Mouse (Mus musculus): Measurements from ENCODE around the gene Nme4.

The Nme4 gene

DNA sequence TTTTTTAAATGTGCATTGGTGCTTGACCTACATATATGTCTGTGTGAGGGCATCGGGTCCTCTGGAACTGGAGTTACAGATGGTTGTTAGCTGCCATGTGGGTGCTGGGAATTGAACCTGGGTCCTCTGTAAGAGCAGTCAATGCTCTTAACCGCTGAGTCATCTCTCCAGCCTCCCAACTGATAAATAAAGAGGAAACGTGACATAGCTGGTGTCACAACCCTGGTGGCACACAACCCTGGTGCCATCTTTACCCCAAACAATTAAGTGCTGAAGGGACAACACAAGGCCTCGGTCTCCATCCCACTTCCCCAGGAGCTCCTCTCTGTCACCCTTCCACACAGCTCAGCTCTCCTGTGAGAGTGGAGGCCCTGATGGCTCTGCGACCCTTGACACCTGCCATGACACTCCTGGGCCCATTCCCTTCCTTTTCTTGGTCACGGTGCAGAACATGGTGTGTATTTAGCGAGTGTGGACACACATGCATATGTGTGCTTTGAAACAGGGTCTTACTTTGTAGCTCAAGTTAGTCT is 28.8 kb downstream of the Nme4 start:
- no peak for DNase-seq (ENCODE audit: low read depth, low spot score)

DNA sequence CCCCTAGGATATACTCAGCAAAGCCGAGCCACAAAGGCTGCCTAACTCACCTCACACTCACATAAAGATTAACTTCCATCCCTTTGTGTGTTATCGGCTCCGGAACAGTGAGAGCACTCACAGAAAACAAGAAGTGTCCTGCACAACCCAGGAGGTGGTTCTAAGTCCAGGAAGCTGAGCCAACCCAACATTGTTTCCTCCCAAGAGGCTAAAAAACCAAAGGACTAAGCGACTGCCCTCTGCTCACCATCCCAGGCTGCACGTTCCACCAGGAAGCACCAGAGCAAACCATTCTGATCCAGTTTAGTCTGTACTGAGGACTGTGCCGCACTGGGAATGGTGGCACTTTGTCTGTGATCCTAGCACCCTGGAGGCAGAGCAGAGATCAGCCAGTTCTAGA is 30.5 kb downstream of the Nme4 start:
- DNase-seq (ENCODE audit: low read depth, low spot score): no peak

DNA sequence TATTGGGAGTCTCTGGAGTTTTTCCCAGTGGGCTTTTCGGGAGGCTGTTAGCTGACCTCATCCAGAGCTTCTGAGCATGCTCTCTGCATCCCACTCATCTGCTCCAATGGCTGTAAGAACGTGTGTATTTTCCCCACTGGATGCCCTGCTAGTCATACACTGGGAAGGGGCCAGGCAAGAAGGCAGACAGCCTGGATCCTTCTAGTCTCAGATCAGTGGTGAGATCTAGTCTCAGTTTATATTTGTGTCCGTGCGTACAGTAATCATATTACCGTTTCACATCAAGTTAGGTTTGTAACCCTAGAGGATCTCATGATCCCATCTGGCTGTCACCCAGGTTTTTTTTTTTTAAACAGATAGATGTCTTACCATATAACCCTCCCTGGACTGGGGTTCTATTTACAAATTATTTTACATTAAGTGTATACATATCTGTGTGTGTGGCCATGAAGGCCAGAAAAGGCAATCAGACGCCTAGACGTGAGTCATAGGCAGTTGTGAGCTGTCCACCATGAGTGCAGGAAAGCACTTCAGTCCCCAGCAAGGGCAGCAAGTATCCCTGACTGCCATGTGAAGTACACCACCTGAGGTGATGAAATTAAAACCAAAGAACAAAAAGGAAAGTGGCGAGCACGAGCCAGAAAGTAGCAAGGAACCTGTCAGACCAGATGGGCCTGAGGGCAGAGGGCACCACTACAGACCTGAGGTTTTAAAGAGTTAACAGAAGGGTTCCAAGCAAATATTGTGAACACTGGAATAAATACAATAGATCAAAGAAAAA is 37.4 kb downstream of the Nme4 start:
- DNase-seq (ENCODE audit: low read depth, low spot score): no peak

DNA sequence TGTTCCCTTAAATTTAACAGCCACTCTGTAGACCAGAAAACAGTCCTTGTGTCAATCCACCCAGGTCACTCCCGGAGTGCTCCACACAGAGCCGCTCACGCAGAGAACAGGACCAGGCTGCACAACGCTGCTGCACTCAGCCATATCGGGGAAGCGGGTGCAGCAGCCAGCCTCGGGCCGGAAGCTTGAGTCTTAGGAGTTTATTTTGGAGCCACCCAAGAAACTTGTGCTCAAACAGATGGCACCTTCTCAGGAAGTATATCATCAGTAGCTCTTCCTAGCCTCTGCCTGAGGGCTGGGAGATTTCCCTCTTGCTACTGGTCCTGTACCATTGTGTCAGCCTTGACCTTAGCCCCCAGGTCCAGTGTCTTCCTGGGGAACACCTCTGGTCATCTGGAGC is 38.1 kb downstream of the Nme4 start:
- no peak for DNase-seq (ENCODE audit: low read depth, low spot score)

DNA sequence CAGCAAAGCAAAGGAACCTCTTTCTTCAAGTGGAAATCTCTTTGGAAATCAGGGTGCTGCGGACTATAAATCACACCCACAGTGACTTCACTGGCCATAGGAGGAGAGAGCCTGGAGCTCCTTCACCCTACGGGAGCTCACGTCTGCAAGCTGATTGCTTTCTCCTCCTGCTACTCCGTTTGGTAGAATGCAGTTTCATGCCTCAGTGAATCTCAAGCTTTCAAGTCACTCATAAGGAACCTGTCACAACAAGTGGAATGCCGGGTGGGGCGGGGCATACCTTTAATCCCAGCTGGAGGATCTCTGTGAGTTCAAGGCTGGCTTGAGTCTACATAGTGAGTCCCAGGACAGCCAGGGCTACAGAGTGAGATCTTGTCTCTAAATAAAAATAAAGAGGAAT is 40.2 kb downstream of the Nme4 start:
- no peak for DNase-seq (ENCODE audit: low read depth, low spot score)

DNA sequence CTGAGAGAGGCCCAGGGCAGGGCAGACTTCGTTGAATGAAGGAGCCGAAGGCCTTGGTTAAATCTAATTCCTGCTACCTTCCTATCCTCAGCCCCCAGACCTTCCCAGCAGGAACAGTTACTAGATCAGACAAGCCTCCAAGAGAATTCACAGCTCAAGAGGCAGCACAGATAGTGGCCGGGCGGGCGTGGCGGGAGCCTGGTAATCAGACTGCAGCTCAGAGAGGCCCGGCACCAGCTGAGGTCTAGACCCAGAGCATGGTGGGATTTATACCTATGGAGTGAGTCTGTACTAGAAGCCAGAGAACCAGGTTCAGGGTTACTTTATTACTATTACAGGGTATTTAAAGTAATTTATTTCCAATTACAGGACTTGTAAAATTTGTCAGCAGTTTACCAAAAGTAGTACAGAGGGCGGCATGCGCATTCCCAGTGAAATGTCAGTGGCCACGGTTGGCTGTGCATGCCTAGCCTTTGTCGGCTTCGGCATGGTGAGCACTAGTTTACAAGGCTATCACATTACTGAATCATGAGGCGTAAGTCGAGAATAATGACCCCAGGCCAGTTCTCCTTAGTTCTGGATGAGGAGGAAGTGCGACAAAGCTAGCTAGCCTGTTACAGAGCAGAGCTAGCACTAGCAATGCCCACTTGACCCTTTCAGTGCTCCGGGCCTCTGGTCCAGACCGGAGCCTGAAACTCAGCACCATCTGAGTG is 41.1 kb downstream of the Nme4 start:
- no peak for DNase-seq (ENCODE audit: low read depth, low spot score)

DNA sequence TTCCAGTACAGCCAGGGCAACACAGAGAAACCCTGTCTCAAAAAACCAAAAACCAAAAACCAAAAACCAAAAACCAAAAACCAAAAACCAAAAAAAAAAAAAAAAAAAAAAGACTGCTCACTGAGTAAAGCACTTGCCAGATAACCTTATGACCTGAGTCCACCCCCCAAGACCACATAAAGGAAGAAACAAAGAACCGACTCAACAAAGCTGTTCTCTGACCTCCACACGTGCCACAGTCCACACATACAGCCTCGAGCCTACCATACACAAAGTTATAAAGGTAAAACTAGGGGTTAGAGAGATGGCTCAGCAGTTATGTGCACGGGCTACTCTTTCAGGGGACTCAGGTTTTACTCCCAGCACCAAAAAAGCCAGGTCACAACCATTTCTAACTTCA is 42.7 kb downstream of the Nme4 start:
- no peak for DNase-seq (ENCODE audit: low read depth, low spot score)

DNA sequence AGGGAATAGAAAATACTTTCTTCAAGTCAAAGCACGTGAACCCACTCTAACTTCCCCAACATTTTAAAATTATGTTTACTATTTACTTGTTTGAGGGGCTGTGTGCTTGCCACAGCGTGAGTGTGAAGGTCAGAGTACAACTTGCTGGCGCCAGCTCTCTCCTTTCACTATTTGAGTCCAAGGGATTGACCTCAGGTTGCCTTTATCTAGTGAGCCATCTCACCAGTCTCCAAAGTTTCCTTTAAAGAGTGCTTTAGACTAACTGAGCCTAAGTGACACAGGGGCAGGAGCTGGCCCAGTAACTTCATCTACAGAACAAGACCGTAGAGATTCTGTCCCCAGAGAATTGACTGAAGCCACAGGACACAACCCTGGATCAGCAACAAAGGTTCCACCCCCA is 43.3 kb downstream of the Nme4 start:
- DNase-seq (ENCODE audit: low read depth, low spot score): no peak

DNA sequence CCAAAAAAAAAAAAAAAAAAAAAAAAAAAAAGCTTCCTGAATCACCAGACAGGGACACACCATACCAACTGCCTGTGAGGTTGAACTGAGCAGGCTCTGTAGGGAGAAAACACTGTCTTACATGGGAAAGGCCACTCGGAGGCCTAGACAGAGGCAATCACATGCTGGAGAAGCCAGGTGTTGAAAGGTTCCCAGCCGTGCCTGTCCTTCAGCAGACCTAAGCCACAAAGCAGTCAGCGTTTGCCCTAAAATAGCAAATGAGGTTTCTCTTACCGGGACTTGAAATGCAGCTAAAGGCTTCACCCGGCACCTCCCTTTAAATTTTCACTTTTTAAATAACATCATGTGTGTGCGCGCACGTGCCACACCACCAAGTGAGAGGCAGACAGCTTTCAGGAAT is 47.3 kb downstream of the Nme4 start:
- no peak for DNase-seq (ENCODE audit: low read depth, low spot score)

DNA sequence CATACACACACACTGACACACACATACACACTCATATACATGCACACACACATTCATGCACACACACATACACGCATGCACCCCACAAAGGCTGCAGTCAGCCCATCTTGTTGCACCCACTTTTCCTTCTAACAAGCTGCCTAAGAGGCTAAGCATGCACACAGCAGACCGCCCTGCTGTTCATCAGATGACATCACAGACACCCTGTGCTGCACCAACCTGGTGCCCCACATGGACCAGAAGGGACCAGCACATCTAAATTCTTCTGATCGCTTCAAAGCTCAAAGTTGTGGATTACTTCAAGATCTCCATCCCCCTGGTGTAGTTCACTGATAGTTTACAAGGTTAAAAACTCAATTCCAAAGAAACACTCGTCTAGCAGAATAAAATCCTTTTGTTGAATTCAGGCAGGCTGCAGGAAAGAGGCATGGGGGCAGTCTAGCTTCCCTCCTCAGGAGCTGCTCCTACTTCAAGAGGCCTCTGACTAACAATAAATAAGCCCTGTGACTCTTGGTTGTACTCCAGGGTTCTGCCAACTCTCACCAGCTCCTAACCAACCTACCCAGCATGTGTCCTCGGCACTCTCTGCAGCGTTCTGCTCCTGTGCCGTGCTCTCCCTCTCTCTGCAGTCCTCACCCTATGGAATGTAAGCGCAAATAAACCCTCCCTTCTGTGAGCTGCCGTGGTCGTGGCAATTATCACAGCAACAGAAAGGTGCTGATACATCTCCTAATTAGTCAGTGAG is 49.0 kb downstream of the Nme4 start:
- DNase-seq (ENCODE audit: low read depth, low spot score): no peak

DNA sequence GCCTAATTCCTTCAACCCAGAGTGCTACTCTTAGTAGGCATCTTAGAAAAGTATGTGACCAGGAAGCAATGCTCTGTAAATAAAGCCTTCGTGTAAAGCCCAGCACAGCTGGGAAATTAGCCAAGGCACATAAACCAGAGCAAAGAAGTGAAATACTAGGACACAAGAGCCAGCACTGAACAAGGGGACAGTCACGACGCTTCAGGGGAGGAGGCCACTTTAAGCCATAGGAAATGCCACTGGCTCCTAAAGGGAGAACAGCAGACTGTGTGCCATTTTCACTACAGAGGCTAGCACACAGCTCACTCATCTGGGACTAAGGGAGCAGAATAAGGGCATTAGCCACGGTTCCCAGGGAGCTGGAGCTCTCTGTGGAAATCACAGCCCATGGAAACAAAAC is 50.1 kb downstream of the Nme4 start:
- no peak for DNase-seq (ENCODE audit: low read depth, low spot score)

DNA sequence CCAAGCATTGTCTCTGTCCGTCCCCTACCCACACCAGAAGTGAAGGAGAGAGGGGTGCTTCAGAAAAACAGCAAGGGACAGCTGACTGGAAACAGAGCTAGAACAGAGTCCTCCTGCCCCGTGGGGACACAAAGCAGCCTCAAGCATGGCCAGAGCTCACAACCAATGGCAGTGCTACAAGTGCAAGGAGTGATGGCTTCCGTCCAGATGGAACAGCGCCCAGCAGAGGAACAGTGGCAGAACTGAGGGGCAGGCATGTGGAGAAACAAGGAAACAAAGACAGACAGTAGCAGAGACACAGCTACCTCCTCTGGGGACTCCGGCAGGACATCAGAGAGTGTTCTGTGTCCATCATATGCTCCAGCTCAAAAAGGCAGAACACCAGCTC is 52.2 kb downstream of the Nme4 start:
- no peak for DNase-seq (ENCODE audit: low read depth, low spot score)

DNA sequence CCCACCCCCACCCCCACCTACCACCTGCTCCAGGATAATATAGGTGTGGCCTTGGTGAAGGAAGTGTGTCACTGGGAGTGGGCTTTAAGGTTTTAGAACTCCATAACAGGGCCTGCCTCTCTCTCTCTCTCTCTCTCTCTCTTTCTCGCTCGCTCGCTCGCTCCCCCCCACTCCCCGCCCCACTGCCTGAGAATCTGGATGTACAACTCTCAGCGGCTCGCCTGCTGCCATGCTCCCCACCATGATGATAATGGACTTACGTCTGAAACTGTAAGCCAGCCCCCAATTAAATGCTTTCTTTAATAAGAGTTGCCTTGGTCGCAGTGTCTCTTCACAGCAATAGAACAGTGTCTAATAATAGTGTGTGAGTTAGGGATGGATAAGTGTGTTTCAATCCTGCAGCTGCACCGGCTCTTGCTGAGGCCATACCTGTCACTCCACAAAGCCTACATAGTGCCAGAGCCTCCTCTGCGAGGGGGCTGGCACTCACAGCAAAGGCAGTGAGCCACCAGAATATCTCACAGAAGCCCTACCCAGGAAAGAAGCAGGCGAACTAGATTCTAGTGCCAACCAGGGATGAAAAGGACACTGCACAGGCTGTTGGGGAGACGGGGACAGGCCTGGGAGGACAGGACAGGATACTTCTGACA is 52.7 kb downstream of the Nme4 start:
- no peak for DNase-seq (ENCODE audit: low read depth, low spot score)

All from WW6 (cell line).